Mouse (Mus musculus): ENCODE data around the gene Pitpnm2.

Gene Pitpnm2

DNA sequence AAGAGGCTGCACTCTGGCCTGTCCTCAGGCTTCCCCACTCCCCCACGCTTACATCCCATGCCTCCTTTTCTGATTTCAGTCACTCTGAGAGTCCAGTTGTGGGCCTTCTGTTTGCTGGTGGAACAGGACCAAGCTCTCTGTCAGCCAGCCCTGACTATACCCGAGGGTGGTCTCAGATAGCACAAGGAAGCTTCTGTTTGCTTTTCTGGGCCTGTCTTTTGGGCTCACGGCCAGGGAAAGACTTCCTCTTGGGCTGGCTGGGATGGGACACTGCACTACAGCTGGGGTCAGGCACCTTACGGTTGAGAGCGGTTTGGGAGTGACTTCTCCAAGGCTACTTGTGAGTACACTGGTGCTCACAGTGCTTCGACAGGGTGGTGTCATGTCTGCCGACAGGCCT, 111.5 kb downstream of the Pitpnm2 start:
- no peak for DNase-seq (ENCODE audit: low spot score)

DNA sequence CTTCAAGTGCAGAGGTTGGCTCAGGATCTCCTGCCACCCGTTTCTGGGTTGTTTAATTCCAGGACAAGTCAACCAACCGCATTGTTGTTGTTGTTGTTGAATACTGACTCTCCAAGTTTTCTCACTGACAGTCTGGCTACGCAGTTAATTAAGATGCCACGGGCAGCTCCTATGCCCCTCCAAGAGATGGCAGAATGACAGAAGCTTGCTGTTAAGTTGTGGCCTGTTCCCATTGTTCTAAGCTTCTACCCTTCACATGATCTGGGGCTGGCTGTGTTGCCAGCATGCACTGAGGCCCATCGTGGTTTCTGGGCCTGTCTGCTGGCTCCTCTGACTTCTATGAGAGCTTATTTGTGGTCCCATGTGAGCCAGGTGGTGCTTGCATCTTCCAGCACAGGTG, 115.3 kb downstream of the Pitpnm2 start:
- no peak for DNase-seq (ENCODE audit: low spot score)

DNA sequence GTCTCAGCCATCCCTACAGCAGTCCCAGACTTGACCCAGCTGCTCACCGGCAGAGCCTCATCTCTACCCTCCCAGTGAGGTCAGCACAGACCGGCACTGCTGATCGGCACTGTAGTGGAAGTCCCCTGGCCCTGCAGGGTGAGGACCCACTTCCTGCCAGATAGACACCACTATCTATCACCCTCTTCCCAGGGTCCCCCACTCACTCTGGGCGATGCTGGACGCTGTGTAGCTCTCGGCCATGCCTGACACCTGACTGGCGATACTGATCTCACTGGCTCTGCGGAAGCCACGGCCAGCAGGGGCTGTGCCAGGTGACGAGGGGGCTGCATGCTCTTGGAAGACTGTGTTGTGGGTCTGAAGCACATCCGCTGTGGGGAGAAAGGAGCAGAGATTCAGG, 124.5 kb downstream of the Pitpnm2 start:
- no peak for DNase-seq (ENCODE audit: low spot score)

DNA sequence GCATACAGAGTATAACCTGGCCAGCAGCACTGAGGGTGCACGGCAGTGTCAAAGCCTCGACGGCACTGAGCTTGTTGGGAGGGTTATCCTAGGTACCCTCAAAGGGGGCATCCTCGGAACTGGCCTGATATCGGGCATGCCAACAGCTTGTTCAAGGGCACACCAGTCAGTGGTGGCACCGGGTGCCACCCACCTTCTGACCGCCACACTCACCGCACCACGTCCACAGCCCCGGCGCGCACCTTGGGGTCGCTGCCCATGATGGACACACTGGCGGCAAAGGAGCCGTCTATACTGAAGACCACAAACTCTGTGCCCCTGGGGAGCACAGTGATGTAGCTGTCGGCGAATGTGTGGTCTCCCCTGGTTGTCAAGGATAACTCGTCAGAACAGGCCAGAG, 127.2 kb downstream of the Pitpnm2 start:
- no peak for DNase-seq (ENCODE audit: low spot score)

DNA sequence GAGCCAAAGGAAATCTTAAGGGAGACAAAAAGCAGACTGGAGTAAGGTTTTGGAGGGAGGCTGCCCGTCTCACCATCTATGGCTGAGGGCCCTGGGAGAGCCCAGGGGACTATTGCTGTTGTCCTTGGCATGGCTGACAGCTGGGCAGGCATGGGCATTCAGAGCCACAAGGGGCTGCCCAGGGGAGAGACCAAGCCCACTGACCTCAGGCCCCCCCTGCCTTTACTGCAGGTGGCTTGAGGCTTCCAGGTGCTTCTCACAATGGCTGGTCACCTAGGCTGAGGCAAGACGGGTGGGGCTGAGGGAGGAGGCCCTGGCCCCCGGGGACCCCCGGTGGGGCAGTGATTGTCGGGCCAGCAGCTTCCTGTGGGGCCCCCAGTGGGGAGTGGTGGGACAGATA, 130.4 kb downstream of the Pitpnm2 start:
- DNase-seq (ENCODE audit: low spot score) = no peak

DNA sequence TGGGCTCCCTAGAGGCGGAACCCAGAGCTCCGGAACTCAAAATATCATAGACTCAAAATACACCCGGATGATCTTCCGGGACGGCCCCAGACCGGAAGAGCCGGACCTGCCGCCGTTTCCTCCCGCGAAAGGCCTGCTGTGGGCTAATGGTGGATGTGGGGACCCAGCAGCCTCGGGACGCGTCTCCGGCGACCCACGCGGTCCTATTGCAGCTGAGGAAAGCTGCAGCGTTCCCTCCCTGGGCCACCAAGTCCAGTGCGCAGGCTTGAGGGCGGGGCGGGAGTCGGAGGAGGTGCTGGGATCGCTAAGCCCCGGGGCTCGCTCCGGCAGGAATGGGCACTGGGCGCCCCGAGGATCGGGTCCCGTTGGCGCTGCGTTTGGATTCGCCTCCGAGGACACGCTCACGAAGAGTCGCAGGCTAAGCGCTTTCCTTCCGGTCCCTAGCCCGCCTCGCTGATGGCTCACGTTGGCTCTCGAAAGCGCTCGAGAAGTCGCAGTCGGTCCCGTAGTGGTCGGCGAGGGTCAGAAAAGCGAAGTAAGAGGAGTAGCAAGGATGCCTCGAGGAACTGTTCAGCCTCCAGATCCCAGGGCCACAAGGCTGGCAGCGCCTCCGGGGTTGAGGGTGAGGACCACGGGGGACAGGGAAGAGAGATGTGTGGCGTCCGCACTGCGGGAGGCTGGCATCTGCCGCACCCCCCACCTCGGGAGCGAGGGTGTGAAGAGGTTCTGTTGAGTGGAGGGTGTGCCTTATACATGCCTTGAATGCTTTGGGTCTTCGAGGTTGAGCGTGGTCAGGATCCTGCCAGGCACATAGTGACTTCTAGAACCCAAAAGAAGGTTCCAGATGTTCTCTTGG, 133.3 kb downstream of the Pitpnm2 start, which contains the start of gene Arl6ip4:
Arl6ip4 (plus strand) TSS at position 100 of the 856 bp plus-strand sequence.
- peak; percentile 73 for DNase-seq (ENCODE audit: low spot score)

DNA sequence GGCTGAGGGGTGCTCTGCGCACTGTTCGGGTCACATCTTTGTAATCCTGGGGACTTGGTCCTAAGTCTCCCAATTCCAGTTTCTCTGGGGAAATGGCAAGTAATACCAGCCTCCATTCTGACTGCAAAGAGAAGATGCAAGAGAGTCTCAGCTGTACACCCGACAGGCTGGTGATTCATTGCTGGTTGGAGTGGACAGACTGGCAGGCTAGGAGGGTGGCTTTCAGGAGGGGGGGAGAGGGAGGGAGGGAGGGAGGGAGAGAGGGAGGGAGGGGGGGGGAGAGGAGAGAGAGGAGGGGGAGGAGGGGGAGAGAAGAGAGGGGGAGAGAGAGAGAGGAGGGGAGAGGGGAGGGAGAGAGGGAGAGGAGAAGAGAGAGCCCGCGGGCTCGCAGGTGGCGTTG, 134.0 kb downstream of the Pitpnm2 start:
- DNase-seq (ENCODE audit: low spot score) = no peak

DNA sequence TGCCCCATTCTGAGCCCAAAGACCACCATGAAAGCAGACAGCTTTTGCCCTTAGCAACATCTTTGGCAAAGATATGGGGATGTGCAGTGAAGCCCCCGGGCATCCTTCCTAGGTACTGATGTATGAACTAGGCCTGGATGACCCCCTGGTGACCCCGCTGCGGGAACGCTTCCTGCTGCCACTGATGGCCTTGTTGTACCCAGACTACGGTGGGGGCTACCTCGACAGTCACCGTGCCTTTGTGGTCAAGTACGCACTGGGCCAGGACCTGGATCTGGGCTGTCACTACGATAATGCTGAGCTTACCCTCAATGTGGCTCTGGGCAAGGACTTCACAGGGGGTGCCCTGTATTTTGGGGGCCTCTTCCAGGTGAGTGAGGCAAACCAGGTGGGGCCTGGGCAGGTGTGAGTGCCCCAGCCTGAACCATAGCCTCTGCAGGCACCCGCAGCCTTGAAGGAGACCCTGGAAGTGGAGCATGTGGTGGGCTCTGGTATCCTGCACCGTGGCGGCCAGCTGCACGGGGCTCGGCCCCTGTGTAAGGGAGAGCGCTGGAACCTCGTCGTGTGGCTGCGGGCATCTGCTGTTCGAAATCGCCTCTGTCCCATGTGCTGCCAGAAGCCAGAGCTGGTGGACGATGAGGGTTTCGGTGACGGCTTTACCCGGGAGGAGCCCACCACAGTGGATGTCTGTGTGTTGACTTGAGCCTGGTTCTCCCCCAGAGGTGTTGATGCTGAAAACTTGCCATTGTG, 135.1 kb downstream of the Pitpnm2 start:
- no peak for DNase-seq (ENCODE audit: low spot score)

DNA sequence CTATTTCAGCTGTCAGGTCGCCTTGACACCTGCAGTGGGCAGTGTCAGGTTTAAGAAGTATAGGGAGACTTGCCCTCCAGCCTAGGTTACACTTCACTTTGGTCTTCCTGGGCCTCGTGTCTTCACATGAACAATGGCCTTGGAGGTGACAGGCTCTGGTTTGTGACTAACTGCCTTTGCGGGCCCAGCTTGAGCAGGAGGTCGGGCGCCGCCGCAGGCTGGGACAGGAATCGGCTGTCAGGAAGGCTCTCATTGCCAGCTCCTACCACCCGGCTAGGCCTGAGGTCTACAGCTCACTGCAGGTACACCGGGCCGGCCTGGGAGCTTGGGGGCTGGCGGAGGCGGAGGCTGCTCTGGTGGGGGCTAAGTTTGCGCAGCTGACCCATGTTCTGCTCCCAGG, 136.5 kb downstream of the Pitpnm2 start:
- DNase-seq (ENCODE audit: low spot score) = peak; percentile 42

DNA sequence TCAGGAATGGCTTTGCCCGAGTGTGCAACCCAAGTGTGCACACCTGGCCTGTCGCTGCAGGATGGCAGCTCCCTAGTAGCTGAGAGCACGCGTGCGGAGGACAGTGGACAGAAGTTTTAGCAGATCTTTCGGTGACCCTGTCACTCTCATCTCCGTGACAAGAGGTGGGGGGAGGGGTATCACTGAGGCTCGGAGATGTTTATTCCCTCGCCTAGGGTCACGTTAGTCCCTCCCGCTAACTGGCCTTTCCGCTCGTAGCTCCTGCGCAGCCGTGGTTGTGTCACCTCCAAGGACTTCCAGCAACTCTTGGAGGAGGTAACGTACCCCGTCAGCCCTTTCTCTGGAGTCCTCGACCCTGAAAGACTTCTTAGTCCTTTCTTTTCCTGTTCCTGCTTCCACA, 137.0 kb downstream of the Pitpnm2 start:
- DNase-seq (ENCODE audit: low spot score) = no peak

DNA sequence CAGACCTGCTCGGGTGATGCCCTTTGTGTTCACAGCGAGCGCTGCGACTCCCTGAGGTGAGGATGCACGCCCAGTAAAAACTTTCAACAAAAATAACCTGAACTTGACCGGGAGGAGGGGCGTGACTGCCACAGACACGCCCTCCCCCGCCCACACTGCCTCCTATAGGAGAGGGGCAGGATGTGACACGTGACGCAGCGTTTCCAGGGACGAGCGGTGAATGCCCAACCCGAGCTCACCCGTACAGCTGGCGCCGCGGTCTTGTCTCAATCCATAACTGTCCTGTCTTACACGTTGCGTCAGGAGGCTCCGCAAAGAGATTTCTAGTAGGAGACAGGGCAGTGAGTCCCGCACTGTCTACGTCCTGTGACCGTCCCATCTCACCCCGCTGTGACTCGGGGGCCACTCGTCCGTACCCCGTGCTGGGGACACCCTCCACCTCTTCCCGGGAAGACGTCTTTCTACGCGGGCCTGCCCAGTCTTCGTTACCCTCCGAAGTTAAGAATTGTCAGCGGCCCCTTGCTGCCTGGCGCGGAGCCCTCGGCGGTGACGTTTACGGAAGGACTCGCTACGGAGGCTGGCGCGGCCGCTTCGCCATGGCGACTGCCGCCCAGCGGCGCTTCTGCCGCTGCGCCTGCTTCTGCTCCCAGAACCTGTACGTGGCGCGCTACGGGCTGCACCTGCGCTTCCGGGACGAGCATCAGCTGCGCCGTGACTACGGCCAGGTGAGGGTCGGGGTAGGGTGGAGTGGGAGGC, 137.6 kb downstream of the Pitpnm2 start, which contains the start of gene Ogfod2:
Ogfod2 (plus strand) TSS at position 556 of the 756 bp plus-strand sequence.
- peak; percentile 90 for DNase-seq (ENCODE audit: low spot score)

DNA sequence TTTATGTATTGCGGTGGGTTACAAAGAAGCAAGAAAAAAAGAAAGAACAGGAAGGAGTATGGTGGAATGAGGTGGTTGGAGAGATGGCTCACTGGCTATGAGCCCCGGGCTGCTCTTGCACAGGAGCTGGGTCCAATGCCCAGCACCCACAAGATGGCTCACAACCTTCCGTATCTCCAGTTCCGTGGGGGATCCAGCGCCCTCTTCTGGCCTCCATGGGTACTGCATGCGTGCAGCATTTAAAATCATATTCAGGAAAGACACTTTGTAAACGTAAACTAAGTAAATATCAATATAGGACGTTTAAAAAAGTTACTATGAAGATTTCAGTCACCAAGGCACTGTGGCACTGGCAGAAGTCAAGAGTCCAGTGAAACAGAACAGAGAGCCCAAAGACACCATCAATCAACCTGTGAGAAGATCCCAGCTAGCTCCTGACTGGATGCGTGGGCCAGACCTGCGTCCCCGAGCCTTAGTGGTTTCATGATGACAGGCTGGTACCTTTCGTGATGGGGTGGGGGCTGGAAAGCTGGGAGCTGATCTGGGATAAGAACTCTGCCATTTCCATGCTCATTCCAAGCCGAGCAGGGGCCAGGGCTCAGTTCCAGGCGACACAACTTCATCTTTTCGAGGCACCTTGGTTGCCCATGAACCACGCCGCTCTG, 138.4 kb downstream of the Pitpnm2 start:
- DNase-seq (ENCODE audit: low spot score) = peak; percentile 21

DNA sequence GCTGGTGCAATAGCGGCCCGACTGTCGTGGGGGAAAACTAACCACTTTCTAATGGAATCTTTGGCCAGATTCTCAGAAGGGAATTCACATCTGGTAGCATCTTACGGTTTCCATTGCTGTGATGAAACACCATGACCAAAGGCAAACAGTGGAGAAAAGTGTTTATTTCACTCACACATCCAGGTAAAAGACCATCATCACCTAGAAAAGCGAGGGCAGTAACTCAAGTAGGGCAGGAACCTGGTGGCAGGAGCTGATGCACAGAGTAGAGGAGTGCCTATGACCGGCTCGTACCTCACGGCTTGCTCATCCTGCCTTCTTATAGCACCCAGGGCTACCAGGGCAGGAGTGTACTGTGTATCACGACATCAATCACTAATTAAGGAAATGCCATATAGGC, 146.0 kb downstream of the Pitpnm2 start:
- no peak for DNase-seq (ENCODE audit: low spot score)

DNA sequence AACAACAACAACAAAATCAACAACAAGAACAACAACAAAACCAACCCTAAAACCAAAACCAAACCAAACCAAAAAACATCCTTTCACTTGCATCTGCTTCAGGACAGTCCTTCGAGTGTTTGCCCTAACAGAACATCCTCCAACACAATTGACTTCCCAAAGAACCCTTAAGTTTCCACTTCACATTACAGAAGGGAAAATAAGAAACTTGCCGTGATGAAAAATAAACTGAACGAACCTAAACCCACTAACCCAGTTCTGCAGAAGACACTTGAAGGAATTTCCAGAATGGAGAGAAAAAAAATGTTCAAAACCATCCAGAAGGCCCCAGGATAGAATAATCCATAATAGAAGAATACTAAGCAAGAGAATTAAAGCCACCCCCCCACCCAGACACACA, 146.5 kb downstream of the Pitpnm2 start:
- no peak for DNase-seq (ENCODE audit: low spot score)

DNA sequence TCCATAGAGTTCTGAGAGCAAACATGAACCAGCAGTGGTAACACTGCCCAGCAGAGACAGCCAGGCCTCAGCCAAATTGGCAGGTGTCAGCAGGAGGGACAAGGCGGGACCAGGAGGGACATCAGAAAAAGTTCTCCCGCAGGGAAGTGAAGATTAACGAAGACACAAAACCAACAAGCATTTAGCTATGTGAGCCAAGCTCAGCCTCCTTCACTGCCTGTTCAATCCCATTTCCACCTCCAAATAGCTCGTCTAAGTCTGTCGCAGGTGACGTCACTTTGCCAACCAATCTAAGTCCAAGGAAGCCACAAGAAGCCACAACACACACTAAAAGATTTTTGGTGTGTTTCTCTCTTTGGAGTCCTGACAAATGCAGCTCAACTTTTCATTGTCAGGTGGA, 147.2 kb downstream of the Pitpnm2 start:
- no peak for DNase-seq (ENCODE audit: low spot score)

DNA sequence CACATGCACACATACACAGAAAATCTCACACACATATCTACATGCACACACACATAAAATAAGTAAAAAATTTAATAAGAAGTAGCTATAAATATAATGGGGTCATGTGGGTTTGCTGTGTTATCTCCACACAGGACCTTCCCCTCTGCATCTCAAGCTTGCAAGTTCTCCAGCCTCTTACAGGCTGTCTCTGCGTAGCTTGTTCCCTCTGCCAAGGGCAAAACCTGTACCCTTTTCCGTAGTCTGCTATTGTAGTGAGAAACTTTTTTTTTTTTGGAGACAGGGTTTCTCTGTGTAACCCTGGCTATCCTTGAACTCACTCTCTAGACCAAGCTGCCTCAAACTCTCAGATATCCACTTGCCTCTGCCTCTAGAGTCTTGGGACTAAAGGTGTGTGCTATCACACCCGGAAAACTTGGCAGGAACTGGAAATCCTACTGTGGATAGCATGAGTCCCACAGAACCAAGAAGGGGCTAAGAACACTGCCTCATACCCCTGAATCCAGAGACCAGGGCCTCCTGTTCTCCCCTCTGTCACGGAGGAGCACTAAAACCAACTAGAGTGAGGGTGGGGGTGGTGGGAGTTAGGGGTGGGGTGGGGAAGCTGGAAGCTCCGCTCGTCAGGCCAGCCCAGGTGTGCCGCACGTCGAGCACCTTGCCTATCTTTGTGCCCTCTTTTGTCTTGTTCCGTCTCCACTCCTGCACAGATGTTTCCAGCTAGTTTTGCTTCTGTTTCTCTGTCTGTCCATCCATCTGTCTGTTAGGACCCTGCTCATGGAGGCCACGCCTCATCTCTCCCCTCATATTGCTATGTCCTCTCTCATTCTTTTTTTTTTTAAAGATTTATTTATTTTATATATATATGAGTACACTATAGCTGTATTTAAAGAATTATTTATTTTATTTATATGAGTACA, 149.2 kb downstream of the Pitpnm2 start:
- no peak for DNase-seq (ENCODE audit: low spot score)

DNA sequence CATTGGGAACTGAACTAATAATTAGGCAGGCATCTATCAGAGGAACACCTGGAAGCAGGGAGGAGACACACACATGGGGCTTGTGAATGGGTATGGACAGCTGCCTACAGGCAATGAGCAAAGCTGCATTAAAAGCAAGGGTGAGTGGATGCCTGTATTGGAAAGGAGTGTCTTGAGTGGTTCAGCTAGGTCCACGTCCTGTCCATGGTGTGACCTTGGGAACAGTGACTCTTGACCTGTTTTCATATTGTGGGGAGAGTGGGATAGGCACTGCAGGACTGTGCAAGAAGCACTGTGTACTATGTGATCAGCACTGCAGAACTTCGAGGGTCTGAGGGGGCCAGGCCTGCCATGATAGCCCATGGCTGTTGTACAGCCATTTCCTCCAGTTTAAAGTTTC, 150.6 kb downstream of the Pitpnm2 start:
- DNase-seq (ENCODE audit: low spot score) = no peak

DNA sequence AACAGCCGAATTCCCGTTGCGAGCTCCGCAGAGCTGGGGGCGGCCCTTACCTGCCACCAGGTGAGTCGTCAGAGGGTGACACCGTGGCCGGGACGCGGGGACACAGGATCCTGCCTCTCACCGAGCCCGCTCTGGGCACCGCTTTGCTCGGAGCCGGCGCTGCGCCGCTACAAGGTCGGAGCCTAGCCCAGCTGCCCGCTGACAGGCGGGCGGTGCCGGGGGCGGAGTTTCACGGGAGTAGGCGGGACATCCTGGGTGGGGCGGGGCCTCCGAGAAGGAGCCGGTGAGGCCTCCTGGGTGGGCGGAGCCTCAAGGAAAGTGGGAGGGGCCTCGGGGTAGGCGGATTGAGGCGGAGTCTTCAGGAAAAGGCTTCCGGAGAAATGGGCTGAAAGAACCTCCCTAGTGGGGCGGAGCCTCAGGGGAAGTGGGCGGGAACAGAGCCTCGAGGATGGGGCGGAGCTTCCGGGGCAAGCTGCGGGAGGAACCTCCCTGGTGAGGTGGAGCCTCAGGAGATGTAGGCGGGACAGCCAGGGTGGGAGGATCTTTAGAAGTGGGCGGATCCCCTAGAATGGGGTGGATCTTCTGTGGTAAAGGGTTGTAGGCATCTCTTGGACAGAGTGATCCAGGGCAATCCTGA, 153.8 kb downstream of the Pitpnm2 start, which contains the start of gene Abcb9:
Abcb9 (minus strand) TSS at position 203 of the 637 bp plus-strand sequence.
- peak; percentile 99 for DNase-seq (ENCODE audit: low spot score)

DNA sequence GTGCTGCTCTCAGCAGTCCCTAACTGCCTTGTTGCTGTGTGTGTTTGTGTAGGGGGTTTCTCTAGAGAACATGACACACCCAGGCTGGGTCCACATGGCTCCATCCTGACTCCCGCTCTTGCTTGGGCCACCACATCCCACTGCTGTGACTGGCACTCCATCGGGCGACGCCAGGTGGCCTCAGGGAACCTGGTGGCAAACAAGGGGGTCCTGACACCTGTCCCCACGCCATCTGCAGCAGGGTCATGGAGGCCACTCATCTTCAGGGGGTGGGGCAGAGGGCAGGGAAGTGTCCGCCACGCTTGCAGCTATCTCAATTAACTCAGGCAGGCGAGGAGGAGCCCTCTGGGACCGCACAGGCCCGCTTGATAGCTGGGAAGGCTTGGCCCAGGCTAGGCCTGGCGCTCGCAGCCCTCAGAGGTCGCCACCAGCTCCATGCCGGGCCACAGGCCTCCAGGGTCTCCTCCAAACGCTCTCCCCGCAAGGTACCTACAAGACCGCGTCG, 154.4 kb downstream of the Pitpnm2 start:
- DNase-seq (ENCODE audit: low spot score) = no peak

Data from urinary bladder, postnatal 25 days (tissue).